Mouse (Mus musculus) heart, adult 18-20 months (tissue): Measurements from ENCODE around the gene Sec22c. TPM values are rescaled to one million over a fixed set of nuclear protein-coding genes. Genes with fewer than 3 reads are reported as not detected.

Experiments
- DNase-seq, 2 experiments: peaks; one replicate each; pipeline ENCODE4 v3.0.0; 2021 to 2022; ENCODE audit warnings: mixed read lengths in 1 of 2
- total RNA-seq, 2 experiments: library from RNA; stranded (reverse); gene quantifications; 2 replicates each; pipeline ENCODE4 v1.2.3; 2021

Sec22c gene
- total RNA-seq, 2 experiments from 2014 or later, result 5.2 to 6.2 TPM

DNA sequence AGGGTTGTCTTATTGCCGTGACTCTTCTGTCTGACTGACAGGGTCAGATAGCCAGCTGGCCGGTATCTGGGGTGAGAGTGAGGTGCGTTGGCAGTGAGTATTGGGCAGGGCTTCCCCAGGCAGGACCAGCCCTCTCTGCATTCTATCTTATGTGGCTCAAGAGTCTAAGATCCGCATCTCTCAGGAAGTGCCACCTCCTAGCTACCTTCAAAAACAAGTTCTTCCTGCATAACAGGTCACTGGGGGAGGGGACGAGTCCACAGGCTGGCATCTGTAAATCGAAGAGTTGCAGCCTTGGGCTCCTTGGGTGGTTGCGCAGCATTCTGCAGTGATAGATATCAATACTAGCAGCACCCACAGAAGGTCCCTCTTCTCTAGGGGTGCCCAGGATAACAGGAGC is 58.3 kb downstream of the Sec22c start:
- DNase-seq, result no peak

DNA sequence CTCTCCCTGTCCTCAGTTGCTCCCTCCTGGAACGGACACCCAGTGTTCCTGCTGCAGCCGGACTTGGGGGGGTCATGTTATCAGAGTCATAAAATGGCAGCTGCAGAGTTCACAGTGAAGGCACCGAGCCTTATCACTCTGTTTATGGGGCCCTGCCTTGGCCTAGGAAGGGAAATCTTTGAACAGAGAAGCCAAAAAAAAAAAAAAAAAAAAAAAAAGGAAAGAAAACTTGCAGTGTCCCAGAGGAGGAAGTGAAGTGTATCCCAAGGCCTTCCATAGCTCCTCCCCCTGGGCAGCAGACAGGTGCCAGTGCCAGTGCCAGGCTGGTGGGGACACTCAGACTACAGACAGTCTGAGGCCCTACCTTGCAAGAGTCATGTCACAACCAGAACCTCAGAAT is 60.4 kb downstream of the Sec22c start:
- no peak for DNase-seq

DNA sequence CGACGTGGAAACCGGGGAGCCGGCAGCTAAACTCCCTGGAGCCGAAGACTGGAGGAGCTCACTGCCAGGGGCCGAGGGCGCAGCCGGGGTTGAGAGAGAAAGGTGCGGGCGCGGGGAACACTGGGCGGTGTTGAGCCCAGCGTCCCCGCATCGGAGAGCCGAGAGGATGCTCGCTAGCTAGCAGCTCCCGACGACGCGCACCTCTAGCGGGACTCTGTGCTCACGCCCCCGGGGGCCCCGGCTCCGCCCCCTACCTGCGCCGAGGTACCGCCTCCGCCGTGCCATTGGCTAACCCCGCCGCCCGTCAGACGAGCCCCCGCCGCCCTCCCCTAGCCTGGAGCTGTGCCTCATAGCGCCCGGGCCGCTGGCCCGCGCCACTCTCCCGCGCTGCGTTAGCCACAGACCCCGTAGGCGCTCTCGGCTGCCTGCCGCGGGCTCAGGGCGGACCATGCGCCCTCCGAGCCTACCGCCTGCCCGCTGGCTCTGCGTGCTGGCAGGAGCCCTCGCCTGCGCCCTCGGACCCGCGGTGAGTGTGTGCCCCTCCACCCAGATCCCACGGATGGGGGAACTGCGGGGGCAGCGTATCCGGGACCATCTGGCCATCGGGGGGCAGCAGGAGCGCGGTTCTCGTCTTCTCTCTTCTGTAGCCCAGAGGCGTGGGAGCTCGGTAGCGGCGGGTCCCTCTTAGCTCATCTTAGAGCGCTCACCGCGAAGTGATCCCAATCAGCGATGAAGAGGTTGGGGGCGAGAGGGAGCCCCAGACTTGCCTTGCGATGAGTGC is 62.7 kb downstream of the Sec22c start, which contains the start of gene Vipr1:
Gene Vipr1, plus strand, starts transcription at position 316 of the 781 bp plus-strand sequence.
- peak; percentile 53 to 57 for DNase-seq

DNA sequence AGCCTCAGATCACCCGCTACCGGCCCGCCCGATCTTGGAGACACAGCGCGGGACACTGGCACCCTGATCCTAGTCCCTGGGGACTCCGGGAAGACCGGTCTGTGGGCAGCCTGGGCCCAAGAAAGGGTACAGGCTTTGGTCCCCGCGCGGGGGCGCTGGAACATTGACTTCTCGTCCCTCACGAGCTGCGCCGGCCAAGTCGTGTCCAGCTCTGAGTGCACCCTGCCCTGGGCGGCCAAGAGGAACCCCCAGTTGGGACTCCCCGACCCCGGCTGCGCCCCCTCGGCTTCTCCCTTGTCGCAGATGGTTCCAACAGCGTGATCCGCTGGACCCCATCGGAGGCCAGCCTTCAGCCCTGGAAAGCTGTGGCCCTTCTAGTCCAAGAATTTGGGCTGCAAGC is 63.3 kb downstream of the Sec22c start, which contains the start of gene Lyzl4:
Gene Lyzl4, minus strand, starts transcription at position 96 of the 400 bp plus-strand sequence.
- peak; percentile 83 to 88 for DNase-seq

GRCm38 (mm10) chr9:121641235-121641915 is 63.9 kb downstream of the Sec22c start:
- DNase-seq, result peak in 1 of 2 experiments; percentile 40

DNA sequence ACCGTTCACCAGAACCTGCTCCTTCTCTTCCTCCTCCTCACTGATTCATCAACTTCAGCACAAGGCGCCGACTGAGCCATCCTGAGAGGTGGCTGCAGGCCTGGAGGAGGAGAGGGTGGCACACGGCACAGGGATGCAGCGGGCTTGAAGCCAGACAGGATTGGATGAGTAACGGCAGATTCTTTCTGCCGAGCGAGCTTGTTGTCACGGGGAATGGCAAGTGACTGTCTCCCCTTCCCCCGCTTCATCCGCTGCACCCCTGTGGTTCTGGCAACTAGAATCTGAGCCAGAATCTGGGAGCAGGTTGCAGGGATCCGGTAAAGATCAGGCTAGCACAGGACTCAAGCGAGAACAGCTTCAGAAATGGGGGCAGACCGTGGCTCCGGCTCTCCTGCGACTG is 65.5 kb downstream of the Sec22c start:
- no peak for DNase-seq

DNA sequence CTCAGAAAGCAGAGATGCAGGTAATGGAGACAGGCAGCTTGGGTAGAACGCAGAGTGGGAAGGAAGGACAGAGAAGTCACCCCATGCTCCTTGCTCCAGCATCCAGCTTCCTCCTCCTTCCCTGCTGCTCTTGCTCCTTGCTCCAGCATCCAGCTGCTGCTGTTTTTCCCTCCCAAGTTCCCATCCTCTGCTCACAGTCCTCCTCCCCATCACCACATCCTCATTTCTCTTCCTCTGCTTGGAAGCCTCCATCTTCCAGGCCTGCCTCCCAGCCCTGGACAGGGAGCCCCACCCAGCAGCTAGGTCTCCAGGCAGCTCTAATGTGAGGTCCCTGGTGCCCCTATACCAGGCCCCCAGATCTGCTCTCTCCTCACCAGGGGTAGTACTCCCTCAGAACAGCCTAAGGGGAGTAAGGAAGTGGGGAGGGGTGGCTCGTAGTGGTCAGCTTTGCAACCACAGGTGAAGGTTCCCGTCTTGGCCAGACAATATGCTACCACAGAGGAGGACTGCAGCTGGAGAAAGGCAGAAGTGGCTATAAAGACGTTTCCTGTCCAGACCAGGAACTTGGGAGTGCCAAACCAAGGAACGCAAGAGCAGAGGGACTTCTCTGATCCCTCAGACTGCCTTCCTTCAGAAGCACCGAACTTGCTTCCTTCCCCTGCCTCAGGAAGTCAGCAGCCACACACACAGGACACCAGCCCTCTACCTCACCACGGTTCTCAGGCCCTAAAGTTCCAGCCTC is 69.3 kb downstream of the Sec22c start:
- DNase-seq, result peak in 1 of 2 experiments; percentile 46

GRCm38 (mm10) chr9:121633306-121633705 is 72.0 kb downstream of the Sec22c start:
- no peak for DNase-seq

DNA sequence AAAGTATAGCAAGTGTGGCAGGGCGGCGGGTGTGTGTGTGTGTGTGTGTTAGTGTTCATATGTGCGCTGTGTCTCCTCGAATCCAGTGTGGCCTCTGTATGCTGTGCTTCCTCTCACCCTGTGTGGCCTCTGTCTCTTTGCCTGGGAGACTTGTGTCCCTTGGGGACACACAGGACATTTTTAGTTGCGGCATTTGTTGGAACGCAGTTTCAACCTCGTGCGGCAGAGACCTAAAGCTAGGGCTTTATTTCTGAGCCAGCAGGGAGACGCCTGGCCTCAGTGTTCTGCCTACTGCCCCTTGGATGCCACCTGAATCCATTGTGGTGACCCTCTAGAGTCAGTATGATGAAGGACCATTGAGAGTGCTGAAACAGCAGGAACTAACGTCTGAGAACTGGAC is 72.4 kb downstream of the Sec22c start:
- DNase-seq, result peak in 1 of 2 experiments; percentile 34

DNA sequence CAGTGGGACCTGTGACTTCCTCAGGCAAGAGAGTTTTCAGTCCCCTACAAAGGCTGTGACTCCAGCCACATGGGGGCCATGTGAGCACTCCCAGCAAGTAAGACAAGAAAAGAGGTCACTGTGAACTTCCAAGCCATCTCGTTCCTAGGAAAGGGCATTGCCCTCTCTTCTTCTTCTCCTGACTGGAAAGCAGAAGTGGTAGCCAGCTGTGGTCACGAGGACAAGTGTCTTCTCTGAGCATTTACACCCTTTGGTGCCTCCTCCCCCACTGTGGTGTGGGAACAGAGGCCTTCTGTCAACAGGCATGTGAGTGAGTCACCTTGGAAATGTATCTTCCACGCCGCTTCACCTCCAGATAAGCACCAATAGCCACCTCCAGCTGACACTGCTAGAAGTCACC is 73.3 kb downstream of the Sec22c start:
- DNase-seq, result peak; percentile 32 to 63

DNA sequence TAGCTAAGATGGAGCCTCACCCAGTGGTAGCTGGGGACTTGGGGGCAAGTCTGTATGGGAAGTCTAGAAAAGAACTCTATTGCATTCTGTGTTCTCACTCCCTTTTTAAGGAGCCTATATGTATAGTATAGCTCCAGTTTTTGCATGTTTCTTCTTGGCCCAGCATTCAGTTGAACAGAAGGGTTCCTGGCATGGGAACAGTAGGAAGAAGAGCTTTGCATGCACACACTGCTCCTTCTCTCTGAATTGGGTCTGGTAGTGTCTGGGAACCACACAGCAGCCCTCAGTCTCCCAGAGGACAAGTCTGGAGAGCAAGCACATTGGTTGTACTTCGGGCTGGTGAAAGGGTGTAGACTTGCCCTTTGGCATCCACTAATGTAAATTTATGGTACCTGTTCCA is 74.7 kb downstream of the Sec22c start:
- no peak for DNase-seq

Other genes starting within 250 kb of the Sec22c start
- not detected for gene Cck, start 209.8 kb downstream of the Sec22c start, total RNA-seq
- gene Lyzl4, start 63.4 kb downstream of the Sec22c start, total RNA-seq, result not detected
- 1 to 10 TPM; 1.3 to 1.7 TPM for gene Vipr1, start 62.8 kb downstream of the Sec22c start, total RNA-seq
- 100 to 1,000 TPM; 117 to 129 TPM for gene Ss18l2, start 4.8 kb upstream of the Sec22c start, total RNA-seq
- 10 to 100 TPM; 26.2 to 32.4 TPM for gene Nktr, start 13.7 kb upstream of the Sec22c start, total RNA-seq
- gene Zfp651, start 53.8 kb upstream of the Sec22c start, total RNA-seq, result 100 to 1,000 TPM; 108 to 109 TPM
- 10 to 100 TPM; 17.8 to 20.5 TPM for gene Klhl40, start 72.1 kb upstream of the Sec22c start, total RNA-seq
- 100 to 1,000 TPM in 1 of 2 experiments, 10 to 100 TPM in 1; 95.1 to 119 TPM for gene Hhatl, start 87.0 kb upstream of the Sec22c start, total RNA-seq
- gene Ccdc13, start 134.0 kb upstream of the Sec22c start, total RNA-seq, result under 1 TPM in 1 of 2 experiments, not detected in 1; 0.36 TPM
- gene Higd1a, start 152.9 kb upstream of the Sec22c start, total RNA-seq, result 100 to 1,000 TPM; 202 to 214 TPM
- 1 to 10 TPM; 1.2 to 1.4 TPM for gene Ackr2, start 192.9 kb upstream of the Sec22c start, total RNA-seq
- gene Cyp8b1, start 210.8 kb upstream of the Sec22c start, total RNA-seq, result not detected
- gene Fam198a, start 245.5 kb upstream of the Sec22c start, total RNA-seq, result under 1 TPM; 0.26 to 0.47 TPM